Mouse (Mus musculus) kidney, embryonic 14.5 days (tissue): ENCODE measurements around the gene Cpsf2. TPM values are rescaled to one million over a fixed set of nuclear protein-coding genes. Genes with fewer than 3 reads are reported as not detected.

Experiments
- ATAC-seq: fragments of 200-750 bp; cut with Nextera tagmentation; 2 replicates; pipeline ENCODE4 v1.8.0; 2017; ENCODE audit warnings: moderate number of reproducible peaks, mild to moderate bottlenecking, moderate TSS enrichment, moderate library complexity; ENCODE audit not compliant: low FRiP score, low TSS enrichment
- H3K27ac ChIP-seq: fragments of 300-500 bp; sonication (generic); 2 replicates; pipeline ENCODE4 v1.5.1; 2014; ENCODE audit warnings: low read depth, mild to moderate bottlenecking, low read length, moderate library complexity, mixed read lengths
- H3K27me3 ChIP-seq: fragments of 300-500 bp; sonication (generic); 2 replicates; pipeline ENCODE4 v1.6.1; 2014; ENCODE audit warnings: mild to moderate bottlenecking, low read length; ENCODE audit not compliant: control insufficient read depth, insufficient read depth
- H3K36me3 ChIP-seq: fragments of 300-500 bp; sonication (generic); 2 replicates; pipeline ENCODE4 v1.6.1; 2014; ENCODE audit warnings: low read length, mixed read lengths; ENCODE audit not compliant: control insufficient read depth, insufficient read depth
- H3K4me1 ChIP-seq: fragments of 300-500 bp; sonication (generic); 2 replicates; pipeline ENCODE4 v1.6.1; 2014; ENCODE audit warnings: low read length, mixed read lengths; ENCODE audit not compliant: control insufficient read depth, insufficient read depth
- H3K4me2 ChIP-seq: fragments of 300-500 bp; sonication (generic); replicated peaks from 2 replicates; pipeline ENCODE4 v1.6.1; 2014; ENCODE audit warnings: low read depth, mild to moderate bottlenecking, low read length
- H3K4me3 ChIP-seq: fragments of 300-500 bp; sonication (generic); 2 replicates; pipeline ENCODE4 v1.5.1; 2014; ENCODE audit warnings: mild to moderate bottlenecking, low read length
- H3K9ac ChIP-seq: fragments of 300-500 bp; sonication (generic); 2 replicates; pipeline ENCODE4 v1.6.1; 2014; ENCODE audit warnings: low read depth, mild to moderate bottlenecking, low read length, moderate library complexity
- H3K9me3 ChIP-seq: fragments of 300-500 bp; sonication (generic); 2 replicates; pipeline ENCODE4 v1.6.1; 2016; ENCODE audit warnings: low read length; ENCODE audit not compliant: control insufficient read depth
- WGBS: fragments of 180-500 bp; shearing (Covaris S2); extraction: QIAGEN DNeasy Blood & Tissue Kit; methylation state at CpG from one replicate; pipeline ENCODE4 v1.1.7; 2014; 5-methylcytosine and 5-hydroxymethylcytosine counted together
- polyA plus RNA-seq: library from polyadenylated mRNA; unstranded; fragments of >200 nt; fragmentation: Nextera tagmentation; extraction: Ambion mirVana; gene quantifications from 2 replicates; pipeline ENCODE4 v1.2.1, GENCODE M21; 2014

The Cpsf2 gene
- polyA plus RNA-seq, 1 experiment from 2014 or later, result 35.3 TPM

DNA sequence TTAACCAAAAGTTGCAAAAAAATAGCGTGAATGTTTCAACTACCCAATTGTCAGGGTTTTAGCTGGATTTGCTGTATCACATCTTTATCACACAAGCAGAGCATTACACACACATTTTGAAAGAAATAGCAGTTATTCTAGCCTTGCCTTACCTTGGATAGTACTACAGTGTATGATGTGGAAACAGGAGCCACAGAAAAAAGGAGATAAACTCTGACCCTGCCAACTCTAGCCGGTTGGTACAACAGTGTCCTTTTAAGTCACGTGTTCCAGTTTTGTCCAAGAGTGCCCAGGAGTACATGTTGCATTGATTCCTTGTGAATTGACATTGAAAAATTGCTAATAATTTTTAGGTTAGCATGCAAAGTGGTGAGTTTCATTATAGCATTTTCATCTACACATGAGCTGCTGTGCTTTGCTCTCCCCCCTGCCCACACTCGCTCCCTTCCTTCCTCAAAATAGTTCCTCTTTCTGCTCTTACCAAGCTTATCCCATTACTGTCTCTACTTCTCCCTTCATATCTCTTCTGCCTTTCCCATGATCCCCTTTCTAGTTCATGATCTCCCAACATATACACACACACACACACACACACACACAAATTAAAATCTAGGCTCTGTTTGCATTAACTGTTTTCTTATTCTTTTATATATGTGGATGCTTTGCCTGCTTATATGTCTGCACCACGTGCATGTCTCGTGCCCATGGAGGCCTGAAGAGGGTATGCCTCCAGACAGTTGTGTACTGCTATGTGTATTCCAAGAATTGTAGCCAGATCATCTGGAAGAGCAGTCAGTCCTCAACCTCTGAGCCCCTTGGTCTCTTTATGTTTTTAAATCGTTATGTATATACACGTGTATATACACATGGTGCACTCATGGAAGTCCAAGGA is 19.0 kb downstream of the Cpsf2 start:
- H3K36me3 ChIP-seq, result peaks cover 72% of the 10 kb centered on the region
- WGBS, result 93% methylated on average over 8 of the region's 8 CpGs

DNA sequence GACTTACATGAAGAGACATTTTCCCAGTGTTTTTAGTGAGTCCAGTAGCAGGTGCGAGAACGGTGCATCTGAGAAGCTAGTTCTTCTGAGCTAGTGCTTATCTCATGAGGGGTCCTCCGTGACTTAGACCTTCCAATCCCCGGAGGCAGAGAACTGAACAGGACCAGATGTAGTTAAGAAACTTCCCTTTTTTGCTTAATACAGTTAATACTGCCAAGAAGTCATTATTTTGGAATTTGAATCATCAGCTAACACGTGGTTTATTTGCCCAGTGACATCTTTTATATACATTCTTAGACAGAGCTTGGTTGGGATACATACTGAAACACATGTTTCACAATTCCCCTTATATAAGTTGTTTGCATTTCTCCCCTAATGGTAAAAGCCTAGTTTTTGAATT is 23.1 kb downstream of the Cpsf2 start:
- no peak overlapping the region for H3K27ac ChIP-seq
- H3K4me1 ChIP-seq, result no peaks in the 10 kb centered on the region
- no peak for ATAC-seq
- H3K4me3 ChIP-seq, result no peak overlapping the region
- H3K9me3 ChIP-seq, result no peaks in the 10 kb centered on the region
- no peaks in the 10 kb centered on the region for H3K27me3 ChIP-seq
- no peak overlapping the region for H3K9ac ChIP-seq
- no peak overlapping the region for H3K4me2 ChIP-seq
- H3K36me3 ChIP-seq, result peaks cover 73% of the 10 kb centered on the region
- WGBS, result 92% methylated on average over 5 of the region's 5 CpGs

More for the DNA sequence above, 19.0 kb downstream of the Cpsf2 start:
- Histone ChIP-seq H3K4me1 (no peaks in the 10 kb centered on the region), H3K27ac (no peak overlapping the region), H3K4me3 (no peak overlapping the region), H3K4me2 (no peak overlapping the region), H3K9me3 (no peaks in the 10 kb centered on the region), H3K27me3 (no peaks in the 10 kb centered on the region), H3K9ac (no peak overlapping the region)
- ATAC-seq, result no peak

DNA sequence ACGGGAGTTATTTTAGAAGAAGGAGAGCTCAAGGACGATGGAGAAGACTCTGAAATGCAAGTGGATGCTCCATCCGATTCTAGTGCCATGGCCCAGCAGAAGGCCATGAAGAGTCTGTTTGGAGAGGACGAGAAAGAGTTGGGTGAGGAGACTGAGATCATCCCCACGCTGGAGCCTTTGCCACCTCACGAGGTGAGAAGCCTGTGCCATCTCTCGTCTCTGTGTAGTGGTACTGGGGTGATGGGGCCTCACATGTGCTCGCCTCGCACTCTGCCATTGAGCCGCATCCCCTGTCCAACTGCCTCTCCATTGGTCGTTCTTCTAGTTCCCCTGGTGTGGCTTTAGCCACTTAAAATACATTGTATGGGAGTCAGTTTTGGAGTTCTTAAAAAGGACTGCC is 25.0 kb downstream of the Cpsf2 start:
- Histone ChIP-seq H3K9me3 (no peaks in the 10 kb centered on the region), H3K4me3 (no peak overlapping the region), H3K27ac (no peak overlapping the region), H3K4me2 (no peak overlapping the region), H3K4me1 (no peaks in the 10 kb centered on the region), H3K9ac (no peak overlapping the region), H3K27me3 (no peaks in the 10 kb centered on the region), H3K36me3 (peaks cover 79% of the 10 kb centered on the region)
- ATAC-seq, result no peak
- 93% methylated on average over 11 of the region's 11 CpGs for WGBS

DNA sequence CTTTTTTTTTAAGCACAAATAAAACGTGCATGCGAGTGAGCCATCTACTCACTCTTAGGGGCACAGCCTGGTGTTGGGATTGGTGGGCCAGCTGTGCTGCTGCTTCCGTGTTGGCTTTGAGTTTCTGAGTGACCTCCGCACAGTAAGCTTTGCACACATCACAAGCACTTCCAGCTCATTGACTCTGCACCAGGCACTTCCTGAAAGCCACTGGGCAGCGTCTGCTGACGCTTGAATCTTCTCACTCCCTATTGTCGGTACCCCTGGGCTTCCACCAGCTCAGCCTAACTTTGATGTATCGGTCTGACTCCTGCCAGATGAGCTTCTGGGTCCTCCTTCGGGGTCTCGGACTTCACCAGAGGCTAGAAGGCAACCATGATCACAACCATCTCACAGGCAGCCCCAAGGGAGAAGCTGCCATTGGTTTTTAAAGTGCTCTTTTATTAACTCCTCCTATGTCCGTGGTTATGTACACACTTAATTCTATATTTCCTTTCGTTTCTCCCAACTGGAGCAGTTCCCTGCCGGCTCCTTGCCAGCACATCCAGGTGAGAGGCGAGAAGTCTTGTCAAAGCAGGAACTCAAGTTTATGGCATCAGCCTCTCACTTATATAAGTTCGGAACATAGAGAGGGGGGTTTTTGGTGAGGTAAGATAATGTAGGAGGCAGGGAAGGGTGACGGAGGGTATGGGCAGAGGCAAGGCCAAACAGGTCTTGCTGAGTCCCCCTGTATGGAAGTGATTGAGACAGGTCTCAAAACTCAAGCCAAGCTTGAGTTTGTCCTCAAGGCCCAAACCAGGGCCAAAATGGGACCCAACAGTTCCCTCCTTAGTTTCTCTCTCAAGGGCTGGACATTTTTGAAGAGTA is 32.6 kb downstream of the Cpsf2 start:
- no peak for ATAC-seq
- Histone ChIP-seq H3K27ac (no peak overlapping the region), H3K4me3 (no peak overlapping the region), H3K27me3 (no peaks in the 10 kb centered on the region), H3K36me3 (peaks cover 21% of the 10 kb centered on the region), H3K4me2 (no peak overlapping the region), H3K9ac (no peak overlapping the region), H3K9me3 (no peaks in the 10 kb centered on the region), H3K4me1 (no peaks in the 10 kb centered on the region)
- 87% methylated on average over 16 of the region's 16 CpGs for WGBS

DNA sequence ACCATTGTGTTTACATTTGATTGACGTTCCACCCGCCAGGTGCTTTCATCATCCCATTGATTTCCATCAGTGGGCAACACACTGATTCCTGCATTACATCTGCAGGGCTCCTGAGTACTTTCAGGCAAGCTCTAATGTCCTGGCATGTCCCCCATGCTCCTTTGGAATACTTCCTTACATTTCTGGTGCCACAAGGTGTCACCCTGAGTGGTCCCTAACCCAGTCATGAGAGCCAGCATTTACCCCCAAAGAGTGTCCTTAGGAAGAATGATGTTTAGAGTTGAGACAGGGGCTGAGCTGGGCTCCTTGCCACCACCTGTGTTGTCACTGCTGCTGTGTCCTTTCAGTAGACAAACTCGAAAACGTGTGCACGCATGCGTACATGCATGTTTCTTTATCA is 33.8 kb downstream of the Cpsf2 start:
- H3K4me2 ChIP-seq, result no peak overlapping the region
- H3K4me1 ChIP-seq, result no peaks in the 10 kb centered on the region
- no peak overlapping the region for H3K4me3 ChIP-seq
- 94% methylated on average over 6 of the region's 6 CpGs for WGBS
- peaks cover 13% of the 10 kb centered on the region; the same call in 1 of the 2 replicates for H3K36me3 ChIP-seq
- no peaks in the 10 kb centered on the region for H3K27me3 ChIP-seq
- H3K9me3 ChIP-seq, result no peaks in the 10 kb centered on the region
- H3K27ac ChIP-seq, result no peak overlapping the region
- no peak overlapping the region for H3K9ac ChIP-seq
- ATAC-seq, result no peak

DNA sequence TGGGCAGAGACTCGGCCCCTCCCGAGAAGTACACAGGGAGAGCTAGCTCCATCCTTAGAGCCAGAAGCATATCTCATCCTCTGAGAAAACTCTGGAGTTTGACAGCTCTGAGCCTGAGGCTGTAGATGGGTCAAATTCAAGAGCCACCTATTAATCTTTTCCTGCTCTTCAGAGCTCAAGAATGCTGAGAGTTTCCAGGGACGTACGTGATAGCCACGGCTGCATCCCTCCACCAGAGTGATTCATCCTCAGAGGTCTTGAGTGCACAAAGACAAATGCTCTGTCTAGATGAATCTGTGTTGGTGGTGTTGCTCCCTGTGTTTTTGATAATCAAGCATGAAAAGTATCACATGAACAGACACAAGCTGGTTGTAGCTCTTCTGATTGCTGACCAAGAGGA is 38.6 kb downstream of the Cpsf2 start:
- H3K4me2 ChIP-seq, result no peak overlapping the region
- no peaks in the 10 kb centered on the region for H3K9me3 ChIP-seq
- no peaks in the 10 kb centered on the region for H3K36me3 ChIP-seq
- no peak overlapping the region for H3K9ac ChIP-seq
- no peak for ATAC-seq
- WGBS, result 56% methylated on average over 5 of the region's 5 CpGs
- H3K4me3 ChIP-seq, result no peak overlapping the region
- no peaks in the 10 kb centered on the region for H3K27me3 ChIP-seq
- no peak overlapping the region for H3K27ac ChIP-seq
- no peaks in the 10 kb centered on the region for H3K4me1 ChIP-seq

DNA sequence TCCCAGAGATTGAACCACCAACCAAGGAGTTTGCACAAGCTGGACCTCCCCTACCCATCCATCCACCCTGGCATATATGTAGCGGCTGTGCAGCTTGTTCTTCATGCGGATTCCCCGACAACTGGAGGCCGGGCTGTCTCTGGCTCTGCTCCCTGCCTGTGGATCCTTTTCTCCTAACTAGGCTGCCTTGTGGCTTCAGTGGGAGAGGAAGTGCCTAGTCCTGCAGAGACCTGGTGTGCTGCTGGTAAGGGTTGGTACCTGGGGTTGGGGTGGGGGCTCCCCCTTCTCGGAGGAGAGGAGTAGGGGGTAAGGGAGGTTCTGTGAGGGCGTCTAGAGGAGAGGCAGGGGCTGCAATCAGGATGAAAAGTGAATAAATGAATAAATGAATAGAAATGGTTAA is 39.3 kb downstream of the Cpsf2 start:
- H3K4me3 ChIP-seq, result no peak overlapping the region
- no peaks in the 10 kb centered on the region for H3K36me3 ChIP-seq
- H3K9ac ChIP-seq, result no peak overlapping the region
- H3K27me3 ChIP-seq, result no peaks in the 10 kb centered on the region
- H3K27ac ChIP-seq, result no peak overlapping the region
- no peak overlapping the region for H3K4me2 ChIP-seq
- no peaks in the 10 kb centered on the region for H3K9me3 ChIP-seq
- no peak for ATAC-seq
- 92% methylated on average over 6 of the region's 6 CpGs for WGBS
- H3K4me1 ChIP-seq, result no peaks in the 10 kb centered on the region

DNA sequence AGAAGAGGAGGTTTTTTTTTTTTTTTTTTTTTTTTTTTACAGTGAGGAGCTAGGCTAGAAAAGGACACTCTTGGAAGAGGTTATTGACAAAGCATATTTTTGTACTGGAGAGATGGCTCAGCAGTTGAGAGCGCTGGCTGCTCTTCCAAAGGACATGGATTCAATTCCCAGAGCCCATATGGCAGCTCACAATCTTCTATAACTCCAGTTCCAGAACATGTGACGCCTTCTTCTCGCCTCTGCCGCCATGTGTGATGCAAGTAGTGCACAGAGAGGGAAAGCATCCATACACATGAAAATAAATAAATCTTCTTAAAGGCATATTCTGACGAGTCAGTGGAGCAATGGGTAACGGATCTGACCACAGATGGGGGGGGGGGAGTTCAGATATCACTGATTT is 46.1 kb downstream of the Cpsf2 start:
- H3K9ac ChIP-seq, result no peak overlapping the region
- no peak for ATAC-seq
- no peaks in the 10 kb centered on the region for H3K9me3 ChIP-seq
- H3K4me1 ChIP-seq, result 0 out of 2 replicates have a peak, but pooled peaks cover 2% of the 10 kb centered on the region
- no peak overlapping the region for H3K4me3 ChIP-seq
- H3K27ac ChIP-seq, result no peak overlapping the region
- no peak overlapping the region for H3K4me2 ChIP-seq
- H3K36me3 ChIP-seq, result no peaks in the 10 kb centered on the region
- H3K27me3 ChIP-seq, result no peaks in the 10 kb centered on the region
- 79% methylated on average over 6 of the region's 6 CpGs for WGBS

DNA sequence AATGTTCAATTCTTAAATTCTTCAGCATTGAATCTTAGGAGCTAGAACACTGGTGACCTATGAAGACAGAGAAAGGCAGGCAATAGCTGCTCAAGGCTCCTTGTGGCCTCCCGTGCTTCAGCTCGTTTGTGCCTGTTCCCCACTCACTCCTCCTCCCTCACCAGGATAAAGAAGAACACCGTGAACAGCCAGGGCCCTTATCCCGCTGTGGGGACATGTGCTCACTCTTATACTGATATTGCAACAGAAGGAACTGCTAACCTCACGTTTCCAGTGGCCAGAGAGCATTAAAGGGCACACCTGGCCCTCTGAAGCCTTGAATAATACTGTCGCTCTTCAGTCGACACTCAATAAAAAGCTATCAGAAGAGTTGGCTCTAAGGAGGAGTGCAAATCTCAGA is 53.4 kb downstream of the Cpsf2 start:
- ATAC-seq, result no peak
- H3K9me3 ChIP-seq, result no peaks in the 10 kb centered on the region
- no peak overlapping the region for H3K4me2 ChIP-seq
- no peaks in the 10 kb centered on the region for H3K36me3 ChIP-seq
- H3K9ac ChIP-seq, result no peak overlapping the region
- H3K27ac ChIP-seq, result no peak overlapping the region
- no peaks in the 10 kb centered on the region for H3K27me3 ChIP-seq
- 55% methylated on average over 7 of the region's 7 CpGs for WGBS
- no peaks in the 10 kb centered on the region for H3K4me1 ChIP-seq
- H3K4me3 ChIP-seq, result no peak overlapping the region
